Mouse (Mus musculus) right cerebral cortex, postnatal 14 days (tissue): Measurements from ENCODE around the gene Prr29.

Experiments
- DNase-seq: peaks from one replicate; pipeline ENCODE4 v3.0.0; 2022

Prr29 gene

DNA sequence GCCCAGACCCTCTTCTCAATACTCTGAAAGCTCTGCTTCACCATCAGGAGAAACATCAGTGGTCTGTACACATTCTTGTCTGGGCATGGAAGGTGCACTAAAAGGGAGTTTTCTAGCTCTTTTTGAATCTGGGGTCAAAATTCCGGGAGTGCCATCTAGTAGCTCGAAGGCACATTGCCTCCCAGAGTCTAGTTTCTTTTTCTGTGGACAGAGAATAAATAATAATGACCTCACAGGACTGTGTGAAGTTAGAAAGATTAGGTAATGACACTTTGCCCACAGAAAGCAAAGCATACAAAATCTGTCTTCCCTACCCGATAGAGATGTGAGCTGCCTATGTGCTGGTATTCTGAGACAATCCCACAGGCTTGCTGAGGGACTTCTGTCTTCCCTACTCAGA lies 45.2 kb downstream of the Prr29 start:
- DNase-seq, result no peak

DNA sequence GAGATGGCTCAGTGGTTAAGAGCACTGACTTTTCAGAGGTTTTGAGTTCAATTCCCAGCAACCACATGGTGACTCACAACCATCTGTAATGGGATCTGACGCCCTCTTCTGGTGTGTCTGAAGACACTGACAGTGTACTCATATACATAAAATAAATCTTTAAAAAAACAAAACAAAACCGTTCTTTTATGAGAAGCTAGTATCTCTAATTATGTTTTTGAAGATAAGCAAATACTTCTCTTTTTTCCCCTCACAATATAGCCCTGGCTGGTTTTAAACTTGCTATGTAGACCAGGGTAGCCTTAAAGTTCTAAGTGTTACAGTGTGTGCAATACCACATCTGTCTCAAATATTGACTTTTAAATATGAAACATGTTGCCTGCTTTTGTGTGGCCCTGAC lies 45.9 kb downstream of the Prr29 start:
- no peak for DNase-seq

GRCm38 (mm10) chr11:106412641-106413360 lies 47.5 kb downstream of the Prr29 start:
- DNase-seq, result no peak

DNA sequence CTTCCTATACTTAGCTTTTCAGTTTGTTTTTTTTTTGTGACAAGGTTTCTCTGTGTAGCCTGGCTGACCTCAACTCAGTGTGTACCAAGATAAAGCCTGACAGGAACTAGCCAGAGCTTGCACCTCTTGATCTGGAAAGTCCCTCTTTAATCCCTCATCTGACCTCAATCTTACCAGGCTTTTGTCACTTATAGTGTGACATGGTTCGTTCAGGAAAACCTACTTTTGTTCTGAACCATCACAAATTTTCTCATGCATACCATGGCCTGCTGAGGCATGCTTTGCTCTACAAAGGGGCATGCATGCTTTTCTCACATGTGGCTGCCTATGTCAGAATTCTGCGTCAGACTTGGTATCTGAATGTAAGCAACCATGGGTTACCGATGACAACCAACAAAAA lies 51.1 kb downstream of the Prr29 start:
- no peak for DNase-seq

GRCm38 (mm10) chr11:106417860-106418259 lies 52.6 kb downstream of the Prr29 start:
- DNase-seq, result no peak

DNA sequence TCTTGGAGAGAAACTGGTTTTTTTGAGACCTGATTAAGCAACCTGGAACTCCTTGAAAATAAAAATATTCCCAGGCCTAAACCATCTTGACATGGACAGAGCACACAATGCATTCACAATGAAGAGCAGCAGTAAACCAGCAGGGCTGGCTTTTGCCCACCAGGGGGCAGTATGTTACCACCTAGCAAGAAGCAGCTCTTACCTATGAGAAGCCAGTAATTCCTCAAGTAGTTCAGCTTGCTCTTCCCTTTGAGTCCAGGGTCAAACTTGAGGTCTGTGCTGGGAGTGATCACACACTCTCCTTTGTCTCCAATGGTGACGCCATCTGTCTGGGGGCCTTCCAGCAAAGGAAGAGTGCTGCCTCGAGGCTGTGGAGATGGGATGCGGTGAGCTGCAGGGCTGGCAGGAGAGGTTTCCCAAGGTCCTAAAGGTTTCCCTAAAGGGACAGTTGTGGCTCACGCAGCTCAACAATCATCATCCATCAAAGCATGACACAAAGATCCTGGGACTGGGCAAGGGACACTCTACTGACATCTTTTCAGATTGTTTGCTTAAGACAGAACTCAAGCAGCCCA lies 53.4 kb downstream of the Prr29 start:
- peak; percentile 81 for DNase-seq

DNA sequence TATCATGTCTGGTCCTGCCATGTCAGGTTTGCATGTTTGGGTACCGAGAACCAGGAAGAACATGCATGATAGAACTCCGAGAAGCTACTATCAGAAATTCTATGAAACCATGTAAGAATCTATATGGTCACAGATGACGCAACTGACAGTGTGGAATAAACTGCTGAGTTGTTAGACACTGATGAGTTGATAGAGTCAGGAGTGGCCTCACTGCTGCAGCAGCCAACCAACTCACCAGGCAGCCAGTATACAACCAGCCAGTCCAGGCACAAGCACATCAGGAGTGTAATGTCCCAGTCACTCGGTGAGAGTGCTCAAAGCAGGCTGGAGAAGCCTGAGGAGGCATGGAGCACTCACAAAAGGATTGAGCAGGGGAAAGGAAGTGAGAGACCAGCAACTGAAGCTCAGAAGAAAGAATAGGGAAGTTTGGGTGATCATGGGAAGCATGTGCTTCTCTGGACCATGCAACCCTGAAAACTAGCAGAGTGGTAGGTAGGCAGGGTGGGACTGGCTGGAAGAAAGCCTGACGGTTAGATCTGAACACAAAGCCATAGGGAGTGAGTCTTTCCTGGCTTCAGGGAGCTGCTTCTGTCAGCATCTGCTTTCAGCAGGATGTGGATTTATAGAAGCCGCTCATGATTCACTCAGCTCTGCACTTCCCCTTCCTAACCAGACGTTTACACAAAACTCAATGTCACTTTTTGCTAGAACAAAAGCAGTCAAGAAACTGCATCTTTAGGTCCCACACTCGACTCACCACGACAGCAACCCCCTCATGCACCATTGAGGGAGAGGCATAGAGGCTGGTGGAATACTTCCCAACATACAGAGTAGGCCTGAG lies 54.2 kb downstream of the Prr29 start:
- DNase-seq, result no peak

- no peak for DNase-seq
These were observed 59.9 kb downstream of the Prr29 start for GRCm38 (mm10) chr11:106425201-106425600.

GRCm38 (mm10) chr11:106426447-106426846 lies 61.2 kb downstream of the Prr29 start:
- no peak for DNase-seq
